Mouse (Mus musculus) hindbrain, embryonic 15.5 days (tissue): Measurements from ENCODE around the gene Trappc13. TPM values are rescaled to one million over a fixed set of nuclear protein-coding genes. Genes with fewer than 3 reads are reported as not detected.

ENCODE experiments used
- ATAC-seq: fragments of 200-750 bp; cut with Nextera tagmentation; 2 replicates; pipeline ENCODE4 v1.8.0; 2017; ENCODE audit warnings: low read depth, moderate number of reproducible peaks, moderate TSS enrichment; ENCODE audit not compliant: low FRiP score
- H3K27ac ChIP-seq: fragments of 300-500 bp; sonication (generic); replicated peaks from 2 replicates; pipeline ENCODE4 v1.5.1; 2015; ENCODE audit warnings: mild to moderate bottlenecking, inconsistent platforms
- H3K27me3 ChIP-seq: fragments of 300-500 bp; sonication (generic); 2 replicates; pipeline ENCODE4 v1.6.1; 2015; ENCODE audit warnings: control low read depth, inconsistent platforms
- H3K36me3 ChIP-seq: fragments of 300-500 bp; sonication (generic); 2 replicates; pipeline ENCODE4 v1.6.1; 2015; ENCODE audit warnings: control low read depth, inconsistent platforms
- H3K4me1 ChIP-seq: fragments of 300-500 bp; sonication (generic); replicated peaks from 2 replicates; pipeline ENCODE4 v1.6.1; 2015; ENCODE audit warnings: control low read depth, inconsistent platforms
- H3K4me2 ChIP-seq: fragments of 300-500 bp; sonication (generic); 2 replicates; pipeline ENCODE4 v1.6.1; 2015; ENCODE audit warnings: moderate library complexity, mild to moderate bottlenecking, inconsistent platforms
- H3K4me3 ChIP-seq: fragments of 300-500 bp; sonication (generic); 2 replicates; pipeline ENCODE4 v1.5.1; 2015; ENCODE audit warnings: mild to moderate bottlenecking, inconsistent platforms
- H3K9ac ChIP-seq: fragments of 300-500 bp; sonication (generic); 2 replicates; pipeline ENCODE4 v1.6.1; 2015; ENCODE audit warnings: inconsistent platforms
- H3K9me3 ChIP-seq: fragments of 300-500 bp; sonication (generic); 2 replicates; pipeline ENCODE4 v1.6.1; 2016; ENCODE audit warnings: control low read depth, inconsistent platforms
- WGBS: fragments of 180-500 bp; shearing (Covaris S2); methylation state at CpG from one replicate; pipeline ENCODE4 v1.1.7; 2015; 5-methylcytosine and 5-hydroxymethylcytosine counted together
- polyA plus RNA-seq: library from polyadenylated mRNA; unstranded; fragments of >200 nt; fragmentation: Nextera tagmentation; extraction: Ambion mirVana; gene quantifications from 2 replicates; pipeline ENCODE4 v1.2.1, GENCODE M21; 2015

The Trappc13 gene
- polyA plus RNA-seq, 1 experiment from 2014 or later, result 56.2 TPM

GRCm38 (mm10) chr13:104154180-104154579, 24.1 kb downstream of the Trappc13 start:
- no peak for ATAC-seq
- whole genome bisulfite sequencing, result 98% methylated on average over 5 of the region's 5 CpGs
- H3K36me3 ChIP-seq, result peaks cover 24% of the 10 kb centered on the region

GRCm38 (mm10) chr13:104145646-104146045, 32.6 kb downstream of the Trappc13 start:
- Histone ChIP-seq H3K4me3 (no peak overlapping the region), H3K4me2 (no peak overlapping the region), H3K9ac (no peak overlapping the region), H3K9me3 (no peaks in the 10 kb centered on the region), H3K27me3 (no peaks in the 10 kb centered on the region), H3K4me1 (no peaks in the 10 kb centered on the region), H3K36me3 (peaks cover 55% of the 10 kb centered on the region), H3K27ac (no peak overlapping the region)
- ATAC-seq, result no peak
- 95% methylated on average over 3 of the region's 3 CpGs for WGBS

More at GRCm38 (mm10) chr13:104154180-104154579, 24.1 kb downstream of the Trappc13 start:
- no peaks in the 10 kb centered on the region for H3K4me1 ChIP-seq
- no peak overlapping the region for H3K4me2 ChIP-seq
- no peaks in the 10 kb centered on the region for H3K27me3 ChIP-seq
- no peak overlapping the region for H3K4me3 ChIP-seq
- no peak overlapping the region for H3K27ac ChIP-seq
- H3K9ac ChIP-seq, result no peak overlapping the region
- no peaks in the 10 kb centered on the region for H3K9me3 ChIP-seq

- WGBS, result 67% methylated on average over 9 of the region's 9 CpGs
Observed at GRCm38 (mm10) chr13:104144871-104145270, 33.4 kb downstream of the Trappc13 start.

GRCm38 (mm10) chr13:104139369-104140209, 38.7 kb downstream of the Trappc13 start:
- peaks cover 53% of the 10 kb centered on the region for H3K36me3 ChIP-seq
- WGBS, result 43% methylated on average over 13 of the region's 13 CpGs

More at GRCm38 (mm10) chr13:104144871-104145270, 33.4 kb downstream of the Trappc13 start:
- Histone ChIP-seq H3K27ac (no peak overlapping the region), H3K4me1 (no peaks in the 10 kb centered on the region), H3K36me3 (peaks cover 63% of the 10 kb centered on the region), H3K9ac (no peak overlapping the region), H3K27me3 (no peaks in the 10 kb centered on the region), H3K4me3 (no peak overlapping the region), H3K9me3 (no peaks in the 10 kb centered on the region), H3K4me2 (no peak overlapping the region)
- no peak for ATAC-seq

GRCm38 (mm10) chr13:104134510-104135085, 43.7 kb downstream of the Trappc13 start:
- H3K36me3 ChIP-seq, result peaks cover 63% of the 10 kb centered on the region
- 62% methylated on average over 4 of the region's 4 CpGs for WGBS
- no peak for ATAC-seq

More at GRCm38 (mm10) chr13:104139369-104140209, 38.7 kb downstream of the Trappc13 start:
- no peaks in the 10 kb centered on the region for H3K9me3 ChIP-seq
- H3K4me3 ChIP-seq, result no peak overlapping the region
- no peak overlapping the region for H3K27ac ChIP-seq
- H3K4me2 ChIP-seq, result no peak overlapping the region
- H3K4me1 ChIP-seq, result no peaks in the 10 kb centered on the region
- peak; percentile 54; the same call in 1 of the 2 replicates for ATAC-seq
- H3K27me3 ChIP-seq, result no peaks in the 10 kb centered on the region
- H3K9ac ChIP-seq, result no peak overlapping the region

GRCm38 (mm10) chr13:104132561-104132960, 45.7 kb downstream of the Trappc13 start:
- Histone ChIP-seq H3K4me2 (no peak overlapping the region), H3K36me3 (peaks cover 61% of the 10 kb centered on the region), H3K9me3 (no peaks in the 10 kb centered on the region), H3K27me3 (no peaks in the 10 kb centered on the region), H3K4me1 (no peaks in the 10 kb centered on the region), H3K4me3 (no peak overlapping the region), H3K27ac (no peak overlapping the region), H3K9ac (no peak overlapping the region)
- 96% methylated on average over 2 of the region's 2 CpGs for WGBS
- ATAC-seq, result no peak

More at GRCm38 (mm10) chr13:104134510-104135085, 43.7 kb downstream of the Trappc13 start:
- Histone ChIP-seq H3K4me3 (no peak overlapping the region), H3K9ac (no peak overlapping the region), H3K9me3 (no peaks in the 10 kb centered on the region), H3K4me1 (no peaks in the 10 kb centered on the region), H3K4me2 (no peak overlapping the region), H3K27me3 (no peaks in the 10 kb centered on the region), H3K27ac (no peak overlapping the region)

GRCm38 (mm10) chr13:104123662-104124381, 54.4 kb downstream of the Trappc13 start:
- Histone ChIP-seq H3K9me3 (no peaks in the 10 kb centered on the region), H3K4me1 (no peaks in the 10 kb centered on the region), H3K27me3 (no peaks in the 10 kb centered on the region), H3K27ac (no peak overlapping the region), H3K36me3 (peaks cover 44% of the 10 kb centered on the region), H3K9ac (no peak overlapping the region), H3K4me2 (no peak overlapping the region), H3K4me3 (no peak overlapping the region)
- ATAC-seq, result no peak
- 94% methylated on average over 20 of the region's 20 CpGs for WGBS

GRCm38 (mm10) chr13:104122078-104122840, 56.0 kb downstream of the Trappc13 start:
- Histone ChIP-seq H3K27me3 (no peaks in the 10 kb centered on the region), H3K27ac (no peak overlapping the region), H3K4me1 (no peaks in the 10 kb centered on the region), H3K4me3 (no peak overlapping the region), H3K9ac (no peak overlapping the region), H3K9me3 (no peaks in the 10 kb centered on the region), H3K36me3 (peaks cover 45% of the 10 kb centered on the region), H3K4me2 (no peak overlapping the region)
- no peak for ATAC-seq
- WGBS, result 63% methylated on average over 17 of the region's 17 CpGs

GRCm38 (mm10) chr13:104114827-104115226, 63.4 kb downstream of the Trappc13 start:
- no peaks in the 10 kb centered on the region for H3K9me3 ChIP-seq
- WGBS, result 94% methylated on average over 2 of the region's 2 CpGs
- peaks cover 45% of the 10 kb centered on the region for H3K36me3 ChIP-seq
- H3K9ac ChIP-seq, result no peak overlapping the region
- no peak overlapping the region for H3K4me2 ChIP-seq
- no peak overlapping the region for H3K4me3 ChIP-seq
- ATAC-seq, result no peak
- H3K27me3 ChIP-seq, result no peaks in the 10 kb centered on the region
- H3K4me1 ChIP-seq, result peaks cover 24% of the 10 kb centered on the region
- no peak overlapping the region for H3K27ac ChIP-seq

- no peak overlapping the region for H3K4me3 ChIP-seq
- no peaks in the 10 kb centered on the region for H3K27me3 ChIP-seq
- no peaks in the 10 kb centered on the region for H3K9me3 ChIP-seq
- WGBS, result 94% methylated on average over 4 of the region's 4 CpGs
- H3K36me3 ChIP-seq, result peaks cover 34% of the 10 kb centered on the region
- peaks cover 24% of the 10 kb centered on the region for H3K4me1 ChIP-seq
- H3K9ac ChIP-seq, result no peak overlapping the region
- H3K27ac ChIP-seq, result no peak overlapping the region
- no peak for ATAC-seq
- H3K4me2 ChIP-seq, result no peak overlapping the region
Observed at GRCm38 (mm10) chr13:104113782-104114181, 64.5 kb downstream of the Trappc13 start.

- Histone ChIP-seq H3K9ac (no peak overlapping the region), H3K36me3 (peaks cover 27% of the 10 kb centered on the region; the same call in 1 of the 2 replicates), H3K4me2 (peak overlapping the region; percentile 43), H3K4me1 (peaks cover 26% of the 10 kb centered on the region), H3K27me3 (no peaks in the 10 kb centered on the region), H3K9me3 (no peaks in the 10 kb centered on the region), H3K4me3 (no peak overlapping the region), H3K27ac (no peak overlapping the region)
- WGBS, result 42% methylated on average over 12 of the region's 12 CpGs
- ATAC-seq, result no peak
Observed at GRCm38 (mm10) chr13:104112266-104112900, 65.9 kb downstream of the Trappc13 start.
